Comparison of ENCODE assay signal across 19 mouse cellular contexts in the genomic region with DNA sequence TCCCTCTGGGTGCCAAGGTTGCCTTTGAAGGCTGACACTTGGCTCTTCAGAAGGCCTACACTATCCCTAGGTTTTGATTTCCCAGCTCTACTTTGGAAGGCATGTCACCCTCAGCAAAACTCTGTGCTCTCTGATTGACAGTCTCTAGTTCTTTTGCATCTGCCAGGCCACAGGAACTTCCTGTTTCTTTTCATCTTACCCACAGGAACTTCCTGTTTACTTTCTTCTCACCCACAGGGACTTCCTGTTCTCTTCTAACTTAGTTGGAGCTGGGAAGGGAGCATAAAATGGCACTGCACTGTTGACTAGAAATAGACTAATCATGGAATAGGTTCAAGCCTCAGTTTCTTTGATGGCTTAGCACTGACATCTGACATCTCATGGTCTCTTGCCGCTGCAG.
DNase-seq lines count a peak whose midpoint lies in the region; ATAC-seq lines count a peak whose summit lies in the region.
"Had no signal": no experiment of that assay in that cellular context is flagged by ENCODE, and none has a peak within 500 bp of the region (broad histone marks: within the 10 kb centered on the region; RNA-seq: fewer than 3 reads in every experiment).

No protein-coding gene starts in this region.

- DNase-seq in thymus, postnatal 25 days = peak; percentile 3
- no peak for DNase-seq in thymus, postnatal 36 days
- DNase-seq in T-cell, adult 2 months (ENCODE audit: low spot score) = peak; percentile 5
- DNase-seq in gastrocnemius, postnatal 10 days = no peak
- no peak for DNase-seq in neural tube, embryonic 10.5 days (ENCODE audit: extremely low spot score, low spot score)
- DNase-seq: adrenal gland, adult 8-10 months; cerebellum, adult 9-10 months; gastrocnemius, postnatal 25 days; heart, postnatal 14 days; liver, embryonic 13.5 days; lung, embryonic 14.5 days; lung, postnatal 36 days; right cerebral cortex, postnatal 14 days; spleen, adult 18-20 months; thymus, postnatal 14 days had no signal

- ATAC-seq in megakaryocyte, adult 5-6 weeks (ENCODE audit: poor library complexity, severe bottlenecking) = peak; percentile 91
- ATAC-seq in megakaryocyte-erythroid progenitor cell, adult 5-6 weeks (replicated peaks; ENCODE audit: low FRiP score, low TSS enrichment, poor library complexity, severe bottlenecking) = no peak
- ATAC-seq: forebrain, embryonic 14.5 days; intestine, embryonic 16.5 days had no signal

Comparison
In these comparisons a context has a peak if more than half of its experiments do, and no peak if none do; other contexts are left out.
1. DNase-seq: peak in thymus, postnatal 25 days (single experiment) and T-cell, adult 2 months (single experiment); none in thymus, postnatal 36 days (0 of 2), gastrocnemius, postnatal 10 days (single experiment) and neural tube, embryonic 10.5 days (single experiment).